Mouse (Mus musculus): ENCODE measurements around the gene Ccdc185.

Ccdc185 gene

GRCm38 (mm10) chr1:182735891-182736290, 13.1 kb downstream of the Ccdc185 start:
- DNase-seq: no peak

GRCm38 (mm10) chr1:182732695-182733094, 16.3 kb downstream of the Ccdc185 start:
- DNase-seq: no peak

- DNase-seq: no peak
Measured at GRCm38 (mm10) chr1:182729002-182729401, 20.0 kb downstream of the Ccdc185 start.

- DNase-seq: no peak
Measured at GRCm38 (mm10) chr1:182727541-182727940, 21.4 kb downstream of the Ccdc185 start.

- no peak for DNase-seq
Measured at GRCm38 (mm10) chr1:182714236-182714935, 34.6 kb downstream of the Ccdc185 start.

GRCm38 (mm10) chr1:182711360-182711933, 37.5 kb downstream of the Ccdc185 start:
- no peak for DNase-seq

- DNase-seq: no peak
Measured at GRCm38 (mm10) chr1:182707459-182707858, 41.5 kb downstream of the Ccdc185 start.

- DNase-seq: no peak
Measured at GRCm38 (mm10) chr1:182704882-182705281, 44.1 kb downstream of the Ccdc185 start.

GRCm38 (mm10) chr1:182699392-182700347, 49.3 kb downstream of the Ccdc185 start:
- no peak for DNase-seq
